Mouse (Mus musculus): Measurements from ENCODE around the gene Fcgrt. TPM values are rescaled to one million over a fixed set of nuclear protein-coding genes. Genes with fewer than 3 reads are reported as not detected.
A peak's percentile ranks its signal among the peaks of the same experiment; 100 is the strongest.

The Fcgrt gene
- polyA plus RNA-seq, 1 experiment from 2014 or later: 28.1 TPM

DNA sequence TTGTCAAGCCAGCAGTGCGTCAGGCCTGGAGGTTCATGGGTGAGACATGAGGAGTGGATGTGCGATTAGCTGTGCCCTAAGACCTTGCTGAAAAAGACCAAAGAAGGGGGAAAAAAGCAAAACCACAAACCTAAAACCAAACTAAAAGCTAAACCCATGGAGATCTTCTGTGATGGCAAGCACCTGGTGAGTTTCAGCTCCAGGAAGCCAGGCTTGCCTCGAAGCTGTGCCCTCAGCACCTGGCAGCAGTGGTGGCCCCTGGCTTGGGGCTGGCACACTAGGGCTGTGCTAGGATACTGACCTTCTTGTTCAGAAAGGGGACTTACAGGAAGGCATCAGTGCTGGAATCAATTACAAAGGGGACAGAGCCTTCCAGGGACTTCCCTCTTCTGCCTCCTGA is 37.7 kb upstream of the Fcgrt start:
- peaks cover 49% of the 10 kb centered on the region for H3K36me3 ChIP-seq
- H3K27me3 ChIP-seq (replicated peaks): 0 out of 2 replicates have a peak, but pooled peaks cover 5% of the 10 kb centered on the region
- no peak overlapping the region for H3K4me2 ChIP-seq
- no peak overlapping the region for H3K27ac ChIP-seq (ENCODE audit: poor library complexity, severe bottlenecking)
- H3K4me3 ChIP-seq: no peak overlapping the region
- H3K4me1 ChIP-seq (replicated peaks): peaks cover 26% of the 10 kb centered on the region
- 81% methylated on average over 3 of the region's 3 CpGs for WGBS
- no peak overlapping the region for H3K9ac ChIP-seq
- ATAC-seq (ENCODE audit: insufficient number of reproducible peaks, low FRiP score): no peak
- no peaks in the 10 kb centered on the region for H3K9me3 ChIP-seq (replicated peaks)

DNA sequence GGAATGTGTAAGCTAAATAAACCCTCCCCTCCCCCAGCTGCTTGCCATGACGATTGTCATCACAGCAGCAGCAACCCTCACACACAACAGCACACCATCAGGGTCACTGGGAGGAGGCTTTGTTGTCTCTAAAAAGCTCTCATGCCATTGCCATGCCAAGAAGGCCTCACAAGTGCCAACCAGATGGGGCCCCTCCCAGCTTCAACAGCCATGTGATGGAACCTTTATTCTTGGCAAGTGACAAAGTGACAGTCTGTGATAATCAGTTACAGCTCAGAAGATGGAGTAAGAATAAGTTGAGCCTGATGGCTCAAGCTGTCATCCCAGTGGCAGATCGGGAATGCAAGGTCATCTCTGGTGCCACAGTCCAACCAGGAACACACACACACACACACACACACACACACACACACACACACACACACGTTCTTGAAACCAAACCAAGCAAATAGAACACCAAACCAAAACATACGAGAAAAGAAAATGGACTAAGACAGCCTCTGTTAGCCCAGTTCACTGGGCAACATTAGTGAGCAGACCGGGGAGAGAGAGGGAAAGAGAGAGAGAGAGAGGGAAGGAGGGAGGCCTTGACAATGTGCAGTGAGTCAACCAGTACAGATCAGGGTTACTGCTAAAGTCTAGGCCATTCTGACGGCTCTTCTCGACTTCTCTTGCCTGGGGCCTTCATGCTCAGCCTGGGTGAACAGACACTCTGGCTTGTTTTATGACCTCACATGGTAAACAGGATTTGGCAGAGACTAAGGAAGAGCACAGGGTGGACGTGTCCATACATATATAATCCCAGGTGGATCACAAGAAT is 36.5 kb upstream of the Fcgrt start:
- Histone ChIP-seq H3K9ac (no peak overlapping the region), H3K4me3 (no peak overlapping the region), H3K9me3 (replicated peaks) (no peaks in the 10 kb centered on the region), H3K27ac (ENCODE audit: poor library complexity, severe bottlenecking) (no peak overlapping the region), H3K4me2 (no peak overlapping the region), H3K27me3 (replicated peaks) (0 out of 2 replicates have a peak, but pooled peaks cover 8% of the 10 kb centered on the region), H3K4me1 (replicated peaks) (peaks cover 34% of the 10 kb centered on the region), H3K36me3 (peaks cover 37% of the 10 kb centered on the region)
- 73% methylated on average over 8 of the region's 8 CpGs for WGBS
- no peak for ATAC-seq (ENCODE audit: insufficient number of reproducible peaks, low FRiP score)

DNA sequence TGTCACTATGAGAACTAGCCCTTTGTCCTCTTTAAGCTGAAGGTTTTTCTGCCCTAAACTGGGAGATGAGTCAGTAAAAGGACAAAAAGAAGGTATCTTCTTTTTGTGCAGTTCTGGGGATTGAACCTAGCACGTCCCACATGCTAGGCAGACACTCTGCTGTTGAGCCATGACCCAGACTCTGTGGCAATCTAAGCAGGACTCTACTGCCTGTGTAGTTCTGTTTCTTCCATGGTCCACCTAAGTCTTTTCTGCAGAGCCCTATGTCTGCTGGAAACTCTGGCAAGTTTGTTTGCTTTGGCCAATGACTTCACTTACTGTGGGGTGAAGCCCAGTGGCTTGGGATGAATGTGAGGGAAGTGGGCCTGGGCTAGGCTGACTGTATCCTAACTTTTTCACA is 34.8 kb upstream of the Fcgrt start:
- peaks cover 39% of the 10 kb centered on the region for H3K4me1 ChIP-seq (replicated peaks)
- no peak overlapping the region for H3K4me3 ChIP-seq
- H3K27me3 ChIP-seq (replicated peaks): 0 out of 2 replicates have a peak, but pooled peaks cover 8% of the 10 kb centered on the region
- no peak overlapping the region for H3K9ac ChIP-seq
- WGBS: 89% methylated on average over 1 of the region's 1 CpGs
- peaks cover 20% of the 10 kb centered on the region for H3K36me3 ChIP-seq
- H3K9me3 ChIP-seq (replicated peaks): peaks cover under 1% of the 10 kb centered on the region
- H3K27ac ChIP-seq (ENCODE audit: poor library complexity, severe bottlenecking): peak overlapping the region; percentile 36; the same call in 1 of the 2 replicates
- H3K4me2 ChIP-seq: no peak overlapping the region
- no peak for ATAC-seq (ENCODE audit: insufficient number of reproducible peaks, low FRiP score)

DNA sequence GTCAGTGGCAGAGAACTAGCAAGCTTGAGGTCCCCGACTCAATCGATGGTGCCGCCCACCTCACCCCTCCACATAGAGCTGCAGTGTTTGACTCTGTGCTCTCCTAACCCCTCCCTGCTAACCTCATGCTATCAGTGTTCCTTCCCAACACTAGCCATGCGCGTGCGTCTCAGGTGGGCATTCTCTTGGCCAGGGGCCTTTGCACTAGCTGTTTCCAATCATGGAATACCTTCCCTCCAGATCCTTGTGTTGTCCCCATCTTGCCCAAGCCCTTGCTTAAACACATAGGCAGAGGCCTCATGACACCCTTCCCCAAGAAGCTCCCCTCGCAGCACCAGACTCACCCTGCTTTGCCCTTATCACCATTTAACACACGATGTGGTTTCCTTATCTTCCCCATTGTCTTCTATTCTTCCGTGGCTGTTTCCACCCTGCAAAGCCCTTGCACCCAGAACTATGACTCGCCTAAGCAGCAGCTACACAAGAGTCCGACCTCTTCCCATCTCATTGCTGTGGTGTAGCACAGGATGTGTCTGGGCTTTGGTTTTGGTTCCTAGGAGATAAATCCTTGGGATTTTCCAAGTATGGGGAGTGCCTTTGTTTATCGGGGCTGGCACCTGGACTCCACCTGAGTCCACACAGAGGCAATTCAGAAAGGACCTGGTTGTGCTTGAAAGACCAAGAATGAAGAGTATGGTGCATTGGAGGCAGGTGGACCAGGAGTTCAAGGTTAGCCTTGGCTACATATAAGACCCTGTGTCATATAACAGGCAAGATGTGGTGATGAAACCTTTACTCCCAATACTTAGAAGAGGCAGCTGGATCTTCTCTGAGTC is 33.7 kb upstream of the Fcgrt start:
- Histone ChIP-seq H3K36me3 (peaks cover 11% of the 10 kb centered on the region), H3K27ac (ENCODE audit: poor library complexity, severe bottlenecking) (peak overlapping the region; percentile 54), H3K27me3 (replicated peaks) (0 out of 2 replicates have a peak, but pooled peaks cover 8% of the 10 kb centered on the region), H3K4me1 (replicated peaks) (peaks cover 39% of the 10 kb centered on the region), H3K9me3 (replicated peaks) (peaks cover 3% of the 10 kb centered on the region), H3K9ac (no peak overlapping the region; the same call in 1 of the 2 replicates), H3K4me2 (0 out of 2 replicates have a peak overlapping the region, but pooled peaks have one; percentile 13), H3K4me3 (no peak overlapping the region)
- peak; percentile 69 for ATAC-seq (ENCODE audit: insufficient number of reproducible peaks, low FRiP score)
- 57% methylated on average over 12 of the region's 12 CpGs for WGBS

DNA sequence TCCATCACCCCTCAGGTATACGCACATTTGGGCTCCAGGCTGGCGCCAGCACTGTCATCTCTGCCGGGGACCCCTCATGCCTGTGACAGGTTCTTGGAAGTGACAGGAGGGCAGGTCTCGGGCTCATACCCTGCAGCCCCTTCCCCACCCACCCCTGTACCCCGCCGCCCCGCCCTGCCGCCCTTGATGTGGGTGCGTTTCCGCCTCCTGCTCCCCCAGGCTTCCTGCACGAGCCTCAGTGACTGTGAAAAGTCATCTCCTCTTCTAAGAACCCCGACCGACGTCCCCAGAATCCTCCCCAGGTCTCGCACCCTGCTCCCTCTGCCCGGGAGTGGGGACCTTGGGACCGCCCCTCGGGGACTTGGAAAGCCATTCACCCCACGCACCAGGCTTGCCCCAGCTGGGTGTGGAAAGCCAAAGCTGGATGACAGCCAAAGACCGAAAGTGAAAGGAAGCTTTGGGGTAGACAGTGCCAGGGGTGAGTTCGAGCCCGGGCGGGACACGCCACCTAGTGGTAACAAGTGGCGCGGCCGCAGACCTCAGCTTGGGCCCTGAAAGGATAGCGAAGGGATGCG is 32.4 kb upstream of the Fcgrt start, which contains the start of the genes Gm45713 and Flt3l:
TSS of gene Gm45713 (minus strand) at position 239 of the 575 bp plus-strand sequence.
TSS of gene Flt3l (minus strand) at position 440 of the 575 bp plus-strand sequence.
- Histone ChIP-seq H3K4me3 (peak within 1 kb of the TSS; percentile 57), H3K9me3 (replicated peaks) (peaks cover 3% of the 10 kb centered on the region), H3K4me1 (replicated peaks) (peaks cover 47% of the 10 kb centered on the region), H3K9ac (peak within 1 kb of the TSS; percentile 66), H3K36me3 (no peaks in the 10 kb centered on the region), H3K4me2 (peak within 1 kb of the TSS; percentile 87), H3K27ac (ENCODE audit: poor library complexity, severe bottlenecking) (peak within 1 kb of the TSS; percentile 54), H3K27me3 (replicated peaks) (0 out of 2 replicates have a peak, but pooled peaks cover 8% of the 10 kb centered on the region)
- WGBS: 1% methylated on average over 29 of the region's 29 CpGs
- peak; percentile 79 for ATAC-seq (ENCODE audit: insufficient number of reproducible peaks, low FRiP score)

DNA sequence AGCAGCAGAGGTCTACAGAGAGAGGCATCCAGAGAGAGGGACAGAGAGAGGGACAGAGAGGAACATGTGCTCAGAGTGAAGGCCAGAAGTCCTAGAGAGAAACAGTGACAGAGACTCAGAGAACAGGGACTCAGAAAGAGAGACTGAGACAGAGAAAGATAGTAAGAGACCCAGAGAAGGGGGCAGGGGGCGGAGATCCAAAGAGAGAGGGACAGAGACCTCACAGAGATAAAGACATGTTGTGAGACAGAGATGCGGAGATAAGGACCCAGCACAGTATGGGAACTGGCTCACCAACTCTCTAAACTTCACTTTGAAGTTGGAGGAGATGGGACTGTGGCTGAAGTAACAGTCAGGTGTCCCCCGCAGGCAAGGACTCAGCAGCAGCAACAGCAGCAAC is 31.7 kb upstream of the Fcgrt start:
- Histone ChIP-seq H3K9me3 (replicated peaks) (peaks cover 3% of the 10 kb centered on the region), H3K9ac (peak overlapping the region; percentile 66; the same call in 1 of the 2 replicates), H3K4me1 (replicated peaks) (peaks cover 47% of the 10 kb centered on the region), H3K4me3 (peak overlapping the region; percentile 57), H3K4me2 (peak overlapping the region; percentile 87), H3K36me3 (no peaks in the 10 kb centered on the region), H3K27ac (ENCODE audit: poor library complexity, severe bottlenecking) (0 out of 2 replicates have a peak overlapping the region, but pooled peaks have one; percentile 1), H3K27me3 (replicated peaks) (0 out of 2 replicates have a peak, but pooled peaks cover 8% of the 10 kb centered on the region)
- no peak for ATAC-seq (ENCODE audit: insufficient number of reproducible peaks, low FRiP score)
- WGBS: 56% methylated on average over 3 of the region's 3 CpGs

DNA sequence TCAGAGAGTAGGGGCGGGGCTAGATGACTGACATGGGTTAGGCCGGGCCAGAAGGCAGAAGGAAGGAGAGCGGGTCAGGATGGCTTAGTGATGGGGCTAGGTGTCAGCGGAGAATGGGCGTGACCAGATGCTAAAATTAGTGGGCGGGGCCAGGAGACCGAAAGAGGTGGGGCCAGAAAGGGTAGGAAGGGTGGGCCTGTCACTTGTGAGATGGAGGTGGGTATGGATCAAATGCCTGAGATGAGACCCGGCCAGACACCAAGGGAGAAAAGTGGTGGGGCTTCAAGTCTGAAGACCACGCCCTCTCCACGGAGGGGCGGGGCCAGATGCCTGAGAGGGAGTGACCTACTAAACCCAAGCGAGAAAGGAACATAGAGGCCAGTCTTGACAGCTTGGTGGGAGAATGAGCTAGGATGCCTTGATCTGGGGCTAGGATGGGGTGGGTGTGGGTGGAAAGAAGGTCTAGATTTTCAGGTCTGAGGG is 30.9 kb upstream of the Fcgrt start:
- H3K4me2 ChIP-seq: peak overlapping the region; percentile 87

DNA sequence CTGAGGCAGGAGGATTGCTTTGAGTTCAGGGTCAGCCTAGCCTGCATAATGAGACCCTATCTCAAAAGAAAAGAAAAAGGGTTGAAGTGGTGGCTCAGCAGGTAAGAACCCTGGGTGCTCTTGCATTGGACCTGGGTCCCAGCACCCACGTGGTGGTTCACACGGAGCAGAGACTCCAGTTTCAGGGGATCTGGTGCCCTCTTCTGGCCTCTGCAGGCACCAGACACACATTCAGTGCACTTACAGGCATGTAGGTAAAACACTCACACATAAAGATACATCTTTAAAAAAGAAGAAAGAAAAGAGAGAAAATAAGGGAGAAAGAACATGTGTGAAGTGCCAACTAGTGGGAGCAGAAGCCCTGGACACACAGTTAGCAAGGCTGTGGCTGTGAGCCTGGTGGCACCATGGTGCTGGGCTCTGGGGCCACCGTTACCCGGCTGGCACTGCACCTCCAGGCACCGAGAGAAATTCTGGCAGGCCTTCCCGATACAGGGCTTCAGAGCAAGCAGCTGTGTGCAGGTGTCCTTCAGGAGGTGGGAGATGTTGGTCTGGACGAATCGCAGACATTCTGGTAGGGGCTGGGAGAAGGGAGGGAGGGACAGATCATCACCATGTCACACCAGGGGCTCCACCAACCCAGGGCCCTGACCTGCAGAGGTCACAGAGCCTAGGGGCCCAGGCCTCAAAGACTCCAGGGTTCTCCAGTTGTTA is 30.0 kb upstream of the Fcgrt start:
- Histone ChIP-seq H3K4me1 (replicated peaks) (peaks cover 36% of the 10 kb centered on the region), H3K27ac (ENCODE audit: poor library complexity, severe bottlenecking) (no peak overlapping the region), H3K4me3 (no peak overlapping the region), H3K9ac (no peak overlapping the region), H3K27me3 (replicated peaks) (0 out of 2 replicates have a peak, but pooled peaks cover 8% of the 10 kb centered on the region), H3K9me3 (replicated peaks) (peaks cover 3% of the 10 kb centered on the region), H3K4me2 (0 out of 2 replicates have a peak overlapping the region, but pooled peaks have one; percentile 6), H3K36me3 (no peaks in the 10 kb centered on the region)
- WGBS: 84% methylated on average over 8 of the region's 8 CpGs
- ATAC-seq (ENCODE audit: insufficient number of reproducible peaks, low FRiP score): no peak

More for the DNA sequence above, 30.9 kb upstream of the Fcgrt start:
- Histone ChIP-seq H3K9me3 (replicated peaks) (peaks cover 3% of the 10 kb centered on the region), H3K27me3 (replicated peaks) (0 out of 2 replicates have a peak, but pooled peaks cover 8% of the 10 kb centered on the region), H3K36me3 (no peaks in the 10 kb centered on the region), H3K4me3 (peak overlapping the region; percentile 57; the same call in 1 of the 2 replicates), H3K27ac (ENCODE audit: poor library complexity, severe bottlenecking) (no peak overlapping the region), H3K4me1 (replicated peaks) (peaks cover 42% of the 10 kb centered on the region), H3K9ac (no peak overlapping the region)
- 8% methylated on average over 12 of the region's 12 CpGs for WGBS
- ATAC-seq (ENCODE audit: insufficient number of reproducible peaks, low FRiP score): peak; percentile 57

DNA sequence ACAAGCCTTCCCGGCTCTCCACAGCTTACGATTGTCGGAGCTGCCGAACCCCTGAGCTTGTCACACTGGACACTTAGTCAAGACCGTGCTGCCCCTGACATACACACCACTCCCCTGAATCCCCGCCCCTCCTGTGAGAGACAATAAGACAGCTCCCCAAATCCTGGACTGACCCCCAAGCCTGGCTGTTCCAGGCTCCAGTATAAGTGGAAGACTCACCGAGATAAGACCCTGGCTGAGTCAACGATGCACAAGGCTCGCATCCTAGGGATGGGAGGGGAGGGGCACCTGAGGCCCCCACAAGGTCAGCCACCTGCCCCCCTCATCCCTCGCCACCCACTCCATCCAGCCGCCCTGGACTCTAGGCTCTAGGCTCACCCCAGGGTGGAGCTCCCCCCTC is 28.2 kb upstream of the Fcgrt start:
- Histone ChIP-seq H3K9me3 (replicated peaks) (peaks cover 3% of the 10 kb centered on the region), H3K4me2 (no peak overlapping the region), H3K4me3 (no peak overlapping the region), H3K9ac (peak overlapping the region; percentile 46), H3K4me1 (replicated peaks) (peaks cover 30% of the 10 kb centered on the region), H3K27ac (ENCODE audit: poor library complexity, severe bottlenecking) (no peak overlapping the region), H3K27me3 (replicated peaks) (0 out of 2 replicates have a peak, but pooled peaks cover 4% of the 10 kb centered on the region), H3K36me3 (peaks cover 7% of the 10 kb centered on the region)
- no peak for ATAC-seq (ENCODE audit: insufficient number of reproducible peaks, low FRiP score)
- 59% methylated on average over 11 of the region's 11 CpGs for WGBS

Data from heart, embryonic 12.5 days (tissue).